ENCODE assay signal across 8 mouse cellular contexts in genomic region chr16:14361362-14362098, GRCm38 (mm10). TPM values are rescaled to one million over a fixed set of nuclear protein-coding genes. Genes with fewer than 3 reads are reported as not detected.
A peak's percentile ranks its signal among the peaks of the same experiment; 100 is the strongest.
DNase-seq lines count a peak whose midpoint lies in the region; ATAC-seq lines count a peak whose summit lies in the region.

Abcc1 (plus strand) TSS chr16:14361558.

- peak within 1 kb of the TSS; percentile 97 for H3K4me2 ChIP-seq in embryonic facial prominence, embryonic 14.5 days (ENCODE audit: low read depth, low read length)
- H3K4me2 ChIP-seq in kidney, embryonic 14.5 days (replicated peaks; ENCODE audit: low read depth, low read length): peak within 1 kb of the TSS; percentile 90

- 0% methylated on average over 15 of the region's 64 CpGs for WGBS in embryonic facial prominence, embryonic 14.5 days
- WGBS in kidney, embryonic 14.5 days: 1% methylated on average over 50 of the region's 64 CpGs

- DNase-seq in 3134 (ENCODE audit: extremely low read depth, insufficient read length, low spot score) (peak; percentile 88), liver (peak; percentile 82)
- peak; percentile 43 to 47 for DNase-seq in adrenal gland, postnatal 4 days (ENCODE audit: low spot score in 2 of 2)
- DNase-seq in embryonic facial prominence, embryonic 14.5 days (ENCODE audit: low spot score): peak; percentile 86
- DNase-seq in heart, adult 8-10 months (ENCODE audit: low spot score): peak; percentile 57
- peak; percentile 54 to 58 for DNase-seq in spleen, postnatal 36 days (ENCODE audit: low spot score in 2 of 2)

- H3K27ac ChIP-seq in embryonic facial prominence, embryonic 14.5 days (replicated peaks; ENCODE audit: low read depth, low read length): peak within 1 kb of the TSS; percentile 65; the same call in 1 of the 2 replicates
- no peak within 1 kb of the TSS for H3K27ac ChIP-seq in kidney, embryonic 14.5 days (ENCODE audit: low read depth, low read length)

- ATAC-seq in embryonic facial prominence, embryonic 14.5 days (ENCODE audit: low read depth): peak; percentile 97
- peak; percentile 97 for ATAC-seq in kidney, embryonic 14.5 days (ENCODE audit: low FRiP score, low TSS enrichment)
- ATAC-seq in monocyte, adult 5-6 weeks (replicated peaks; ENCODE audit: insufficient number of reproducible peaks, low FRiP score, low TSS enrichment, poor library complexity, severe bottlenecking): peak; percentile 60

- peak within 1 kb of the TSS; percentile 82 for H3K4me3 ChIP-seq in embryonic facial prominence, embryonic 14.5 days (ENCODE audit: low read depth, low read length)
- peak within 1 kb of the TSS; percentile 89 for H3K4me3 ChIP-seq in kidney, embryonic 14.5 days (ENCODE audit: low read length)

- H3K4me1 ChIP-seq in embryonic facial prominence, embryonic 14.5 days (ENCODE audit: control insufficient read depth, insufficient read depth, low read length): no peaks in the 10 kb centered on the region
- no peaks in the 10 kb centered on the region; the same call in 1 of the 2 replicates for H3K4me1 ChIP-seq in kidney, embryonic 14.5 days (ENCODE audit: control insufficient read depth, insufficient read depth, low read length)

- no peaks in the 10 kb centered on the region for H3K36me3 ChIP-seq in embryonic facial prominence, embryonic 14.5 days (ENCODE audit: control insufficient read depth, insufficient read depth, low read length)
- no peaks in the 10 kb centered on the region for H3K36me3 ChIP-seq in kidney, embryonic 14.5 days (ENCODE audit: control insufficient read depth, insufficient read depth, low read length)

- no peaks in the 10 kb centered on the region for H3K27me3 ChIP-seq in embryonic facial prominence, embryonic 14.5 days (replicated peaks; ENCODE audit: control insufficient read depth, insufficient read depth, low read length)
- H3K27me3 ChIP-seq in kidney, embryonic 14.5 days (ENCODE audit: control insufficient read depth, insufficient read depth, low read length): no peaks in the 10 kb centered on the region

- H3K9ac ChIP-seq in embryonic facial prominence, embryonic 14.5 days (ENCODE audit: low read depth, low read length): peak within 1 kb of the TSS; percentile 84
- H3K9ac ChIP-seq in kidney, embryonic 14.5 days (ENCODE audit: low read depth, low read length): peak within 1 kb of the TSS; percentile 84

- H3K9me3 ChIP-seq in embryonic facial prominence, embryonic 14.5 days (ENCODE audit: control insufficient read depth, low read length): no peaks in the 10 kb centered on the region
- H3K9me3 ChIP-seq in kidney, embryonic 14.5 days (ENCODE audit: control insufficient read depth, low read length): no peaks in the 10 kb centered on the region

RNA-seq across cellular contexts. Expression of gene Abcc1, which starts in this region (rescaled TPM):
- 10 to 100 TPM; 24.4 to 28.4 TPM for total RNA-seq in adrenal gland, postnatal 4 days (2021)
- polyA plus RNA-seq in embryonic facial prominence, embryonic 14.5 days (2014; fragmentation: Nextera tagmentation; extraction: Ambion mirVana): 9.7 and 10.4 TPM in 2 replicates
- 10 to 100 TPM; 15.7 to 25.5 (median 21.1) TPM for total RNA-seq in heart, adult 8-10 months (2022)
- 9.1 and 13.6 TPM in 2 replicates for polyA plus RNA-seq in kidney, embryonic 14.5 days (2014; fragmentation: Nextera tagmentation; extraction: Ambion mirVana)
- total RNA-seq in monocyte, adult 5-6 weeks (2017): 15.3 to 24.0 TPM (median 22.2 TPM) in 3 replicates
